Mouse (Mus musculus) ovary, postnatal 10 days (tissue): Measurements from ENCODE around the gene Gm4847.

Source experiments
- DNase-seq: peaks from one replicate; pipeline ENCODE4 v3.0.0; 2022; ENCODE audit warnings: low spot score

Gene Gm4847

DNA sequence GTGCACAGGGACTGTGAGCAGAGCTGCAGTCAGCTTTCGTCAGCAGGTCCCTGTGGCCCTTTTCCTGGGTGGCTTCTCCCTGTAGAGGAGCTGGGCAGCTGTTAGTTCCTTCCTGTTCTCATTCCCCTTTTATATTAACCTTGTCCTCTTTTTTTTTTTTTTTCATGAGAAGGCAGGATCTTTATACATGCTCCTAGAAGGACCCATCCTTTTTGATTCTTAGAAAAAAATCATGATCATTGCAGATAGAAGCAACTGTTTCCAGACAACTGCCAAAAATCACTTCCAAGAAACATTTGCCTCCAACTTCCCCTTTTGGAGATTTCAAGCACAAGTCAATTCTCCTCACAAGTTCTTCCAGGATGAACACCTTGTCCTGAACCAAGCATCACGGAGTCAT lies at the start of gene Gm4847:
Gene Gm4847 (minus strand): TSS at position 101 of the 400 bp plus-strand sequence.
- no peak for DNase-seq

GRCm38 (mm10) chr1:166681745-166682144 lies 34.3 kb upstream of the Gm4847 start, which contains the start of gene Fmo9:
Gene Fmo9, minus strand, starts transcription at chr1:166681845.
- DNase-seq, result no peak

GRCm38 (mm10) chr1:166669264-166669663 lies 21.8 kb upstream of the Gm4847 start:
- no peak for DNase-seq

- DNase-seq, result no peak
Observed at GRCm38 (mm10) chr1:166660800-166661199, 13.3 kb upstream of the Gm4847 start.
